Mouse (Mus musculus) ovary, adult 18-20 months (tissue): ENCODE measurements at regions not wholly inside any gene's neighbourhood (a gene's known extent, or its start where the extent isn't known, plus 50 kb on each side); places are given as distances from the start of the nearest gene placed in this dataset.

ENCODE experiments used
- DNase-seq: peaks from one replicate; pipeline ENCODE4 v3.0.0; 2022; ENCODE audit warnings: low spot score, mixed read lengths

DNA sequence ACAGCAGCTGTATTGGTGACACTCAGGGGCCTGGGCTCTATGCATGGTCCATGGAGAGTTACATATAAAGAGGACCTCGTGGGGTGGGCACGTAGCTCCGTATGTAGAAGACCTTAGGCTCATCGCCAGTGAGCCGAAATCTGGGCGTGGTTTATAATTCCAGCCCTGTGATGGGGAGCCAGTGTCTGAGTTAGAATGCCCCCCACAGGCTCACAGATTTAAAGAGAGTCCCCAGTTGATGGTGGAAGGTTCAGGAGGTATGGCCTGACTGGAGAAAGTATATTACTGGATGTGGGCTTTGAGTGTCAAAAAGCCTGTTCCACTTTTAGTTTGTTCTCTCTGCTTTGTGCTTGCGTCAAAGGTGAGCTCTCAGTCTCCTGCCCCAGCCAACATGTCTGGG lies 54.8 kb downstream of the 1700122O11Rik start:
- no peak for DNase-seq

DNA sequence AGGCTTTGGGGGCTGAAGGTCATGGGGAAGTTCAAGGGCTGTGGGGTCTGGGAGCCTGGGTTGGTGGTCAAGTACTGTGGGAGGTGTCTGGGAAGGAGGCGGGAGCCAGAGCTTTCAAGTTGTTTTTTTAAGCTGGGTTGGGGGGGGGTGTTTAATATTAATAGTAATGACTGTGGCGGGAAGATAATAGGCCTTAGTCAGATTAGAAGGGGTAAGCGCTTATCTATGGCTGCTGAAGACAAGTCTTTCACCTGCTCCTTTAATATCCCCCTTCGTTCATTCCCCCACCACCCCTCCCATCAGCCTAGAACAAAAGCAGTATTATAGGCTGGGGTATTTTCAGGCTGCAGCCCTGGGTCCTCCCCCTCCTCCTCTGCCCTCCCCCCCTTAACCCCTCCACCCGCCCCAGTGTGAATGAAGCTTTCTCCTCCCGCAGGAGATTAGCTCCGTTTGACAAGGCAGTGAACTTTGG lies 56.5 kb downstream of the 1700122O11Rik start:
- DNase-seq, result no peak

DNA sequence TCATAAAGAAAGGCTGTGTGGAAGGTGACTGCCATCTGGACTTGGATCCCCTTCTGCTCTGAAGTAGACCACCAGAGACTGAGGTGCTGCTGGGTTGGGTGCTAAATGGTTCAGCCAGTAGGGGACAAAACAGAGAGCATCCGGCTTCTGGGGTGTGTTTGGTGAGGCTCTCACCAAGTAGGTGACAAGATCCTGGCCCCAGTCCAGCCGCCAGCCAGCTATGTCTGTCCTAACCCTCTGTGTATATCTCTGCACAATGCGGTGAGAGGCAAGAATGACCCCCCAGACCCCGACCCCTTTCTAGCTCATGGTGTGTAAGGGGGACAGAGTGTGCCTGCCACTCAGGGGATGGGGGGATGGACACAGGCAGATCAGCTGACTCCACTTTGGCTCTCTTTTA lies 54.8 kb upstream of the Foxp4 start:
- DNase-seq, result no peak

DNA sequence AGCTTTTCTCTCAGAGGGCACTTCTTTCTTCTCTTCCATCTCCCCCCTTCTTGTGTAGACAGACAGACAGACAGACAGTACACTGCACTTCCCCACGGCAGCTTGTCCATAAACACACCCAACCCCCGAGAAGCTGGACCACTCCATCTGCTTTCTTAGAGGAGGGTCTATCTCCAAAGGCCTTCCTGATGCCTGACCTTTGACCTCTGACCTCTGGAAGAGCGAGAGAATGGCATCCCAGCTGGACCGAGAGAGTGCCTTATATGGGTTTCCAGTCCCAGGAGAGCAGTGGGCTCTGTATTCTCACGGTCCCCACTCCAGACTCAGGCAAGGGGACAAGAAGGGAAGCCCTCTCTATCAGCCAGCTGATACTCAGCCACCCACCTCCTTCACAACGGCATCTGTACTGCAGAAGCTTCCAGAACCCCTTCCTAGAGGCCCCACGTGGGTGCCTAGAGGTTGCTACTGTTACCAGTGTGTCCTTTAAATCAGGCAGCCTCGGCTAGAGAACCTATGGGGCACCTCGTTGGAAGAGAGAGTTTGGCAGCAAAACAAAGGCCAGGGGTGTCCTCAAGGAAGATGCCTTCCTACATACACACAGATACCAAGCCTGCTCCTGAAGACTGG lies 54.1 kb upstream of the Foxp4 start:
- DNase-seq, result no peak

DNA sequence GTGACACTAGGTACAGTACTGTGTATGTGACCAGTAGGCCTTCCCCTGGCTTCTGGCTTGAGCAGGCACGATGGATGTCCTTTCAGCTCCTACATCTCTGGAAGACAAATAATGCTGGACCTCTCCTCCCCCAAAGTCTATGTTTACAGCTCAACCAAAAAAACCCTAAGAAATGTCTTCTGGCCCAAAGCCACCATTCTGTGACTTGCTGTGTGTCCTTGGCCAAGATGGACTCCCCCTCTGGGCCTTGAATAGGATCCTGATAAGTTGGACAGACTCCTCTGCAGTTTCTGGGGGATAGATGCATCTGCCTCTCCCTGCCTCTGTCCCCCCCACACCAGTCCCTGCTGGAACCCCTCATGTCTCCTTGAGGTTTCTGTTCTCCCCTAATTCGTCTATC lies 53.6 kb upstream of the Foxp4 start:
- peak; percentile 50 for DNase-seq

DNA sequence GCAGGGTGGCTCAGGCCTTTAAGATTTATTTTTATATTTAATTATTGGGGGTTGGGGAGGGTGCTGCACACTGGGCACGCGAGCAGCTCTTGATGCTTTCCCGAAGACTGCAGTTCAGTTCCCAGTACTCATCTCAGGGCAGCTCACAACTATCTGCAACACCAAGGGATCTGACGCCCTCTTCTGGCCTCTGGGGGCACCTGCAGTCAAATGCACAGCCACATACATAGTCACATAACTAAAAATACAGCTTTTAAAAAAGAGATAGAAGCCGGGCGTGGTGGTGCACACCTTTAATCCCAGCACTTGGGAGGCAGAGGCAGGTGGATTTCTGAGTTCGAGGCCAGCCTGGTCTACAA lies 52.5 kb upstream of the Foxp4 start:
- DNase-seq, result no peak

DNA sequence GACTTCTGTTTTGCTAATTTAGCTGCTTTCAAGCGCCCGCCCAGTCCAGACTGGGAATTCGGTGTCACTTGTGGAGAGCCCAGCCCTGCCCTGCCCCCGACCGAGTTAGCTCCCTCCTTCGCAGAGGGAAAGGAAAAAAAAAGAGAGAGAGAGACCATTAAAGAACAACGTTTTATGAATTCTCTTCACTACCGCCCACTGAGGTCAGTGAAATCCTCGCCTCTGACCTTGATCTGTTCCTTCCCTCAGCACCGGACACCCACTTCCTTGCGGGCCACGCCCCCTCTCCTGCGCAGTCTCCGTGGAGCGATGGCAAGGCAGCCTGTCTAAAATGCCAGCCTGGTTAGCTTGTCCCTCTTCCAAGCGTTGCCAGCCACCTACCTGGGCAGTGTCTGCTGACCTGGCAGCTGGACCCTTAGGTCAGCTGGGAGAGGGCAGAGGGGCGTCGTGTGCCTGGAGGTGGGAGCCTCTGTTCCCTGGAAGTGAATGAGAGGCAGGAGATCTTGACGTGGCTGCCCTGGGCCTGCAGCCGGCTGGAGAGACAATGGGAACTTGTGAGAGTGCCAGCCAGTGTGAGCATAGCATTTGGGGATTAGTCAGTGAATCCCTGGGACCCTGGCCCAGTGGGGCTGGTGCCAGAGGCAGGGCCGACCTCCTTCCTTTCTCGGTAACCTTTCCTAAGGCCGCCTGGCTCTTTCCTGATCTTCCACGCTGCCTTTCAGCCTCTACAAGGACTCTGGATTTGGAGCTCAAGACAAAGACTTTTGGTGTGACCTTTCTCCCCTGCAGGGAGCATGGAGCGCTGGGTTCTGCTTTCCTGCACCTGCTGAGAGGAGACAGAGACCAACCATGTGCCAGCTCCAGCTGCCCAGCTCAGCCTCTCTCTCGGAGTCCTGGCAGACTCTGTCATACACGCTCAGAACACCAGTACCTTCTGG lies 51.9 kb upstream of the Foxp4 start:
- peak; percentile 69 for DNase-seq

DNA sequence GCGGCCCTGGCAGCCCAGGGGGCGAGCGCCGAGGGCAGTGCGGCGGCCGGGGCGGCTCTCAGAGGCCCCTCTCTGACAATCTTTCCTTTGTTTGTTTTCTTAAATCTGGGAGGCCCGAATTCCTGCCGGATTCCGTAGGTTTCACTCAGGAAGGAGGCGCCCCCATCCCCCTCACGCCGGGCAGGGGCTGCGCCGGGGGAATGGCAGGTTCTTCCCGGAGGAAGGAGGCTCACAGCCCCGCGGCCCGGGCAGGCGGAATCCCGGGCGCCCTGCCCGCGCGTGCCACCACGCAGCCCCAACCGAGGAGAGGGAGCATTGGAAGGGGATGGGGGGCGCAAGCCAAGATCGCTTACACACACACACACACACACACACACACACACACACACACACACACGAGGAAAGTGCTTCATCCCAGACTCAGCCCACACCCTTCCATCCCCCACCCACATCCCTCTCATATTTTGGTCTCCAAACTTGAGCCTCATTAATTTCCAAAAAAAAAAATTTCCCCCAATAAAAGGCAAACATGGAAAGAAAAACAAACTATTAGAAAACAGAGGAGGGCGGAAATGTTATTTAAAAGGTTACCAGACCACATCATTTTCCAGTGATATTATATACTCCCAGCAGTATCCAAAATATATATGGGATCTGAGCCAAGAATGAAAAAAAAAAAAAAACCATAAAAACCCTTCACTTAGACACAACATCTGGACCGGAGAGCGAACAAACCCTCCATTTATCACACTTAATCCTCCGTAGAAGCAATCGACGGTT lies 51.0 kb upstream of the Foxp4 start:
- no peak for DNase-seq

DNA sequence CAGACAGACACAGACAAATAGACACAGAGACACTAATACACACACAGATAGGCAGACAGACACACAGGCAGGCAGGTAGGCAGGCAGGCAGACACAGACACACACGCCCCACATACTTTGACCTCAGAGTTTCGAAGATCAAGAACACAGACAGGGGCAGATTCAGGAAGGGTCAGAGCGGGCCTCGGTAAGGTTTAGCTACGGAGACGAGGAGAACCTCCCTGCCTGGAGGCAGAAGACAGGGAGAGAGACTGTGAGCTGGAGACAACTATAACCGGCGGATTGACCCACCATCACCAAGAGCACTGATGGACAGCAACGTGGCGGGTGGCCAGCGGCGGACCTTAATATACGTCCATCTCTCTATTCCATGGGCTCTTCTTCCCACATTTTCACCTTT lies 50.1 kb upstream of the Foxp4 start:
- DNase-seq, result no peak
